In the genomic region with DNA sequence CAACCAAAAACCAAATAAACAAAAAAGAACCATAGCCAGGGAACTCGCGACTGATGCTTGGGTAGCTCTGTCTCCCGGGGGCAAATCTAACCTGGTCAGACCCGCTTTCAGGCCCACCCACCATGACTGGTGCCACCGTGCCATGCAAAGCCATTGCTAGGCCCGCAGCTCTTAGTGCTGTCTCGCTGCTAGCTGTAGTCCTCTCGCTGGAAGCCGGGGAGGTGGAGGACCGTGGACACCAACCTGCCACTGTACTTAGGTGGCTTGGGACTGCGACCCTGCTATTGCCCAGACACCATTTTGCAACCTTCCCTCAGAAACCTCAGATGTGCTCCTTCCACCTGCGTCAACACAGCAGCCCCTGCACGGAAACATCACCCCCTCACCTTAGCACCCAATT, we compare ENCODE assay signal across 9 mouse cellular contexts. TPM values are rescaled to one million over a fixed set of nuclear protein-coding genes. Genes with fewer than 3 reads are reported as not detected.
DNase-seq lines count a peak whose midpoint lies in the region; ATAC-seq lines count a peak whose summit lies in the region.
"Had no signal": no experiment of that assay in that cellular context is flagged by ENCODE, and none has a peak within 500 bp of the region (broad histone marks: within the 10 kb centered on the region; RNA-seq: fewer than 3 reads in every experiment).

No protein-coding gene starts in this region.

- peak overlapping the region; percentile 87 for H3K4me3 ChIP-seq in neural tube, embryonic 11.5 days (ENCODE audit: low read depth, low read length)
- H3K4me3 ChIP-seq in kidney, embryonic 15.5 days (replicated peaks) = peak overlapping the region; percentile 69
- peak overlapping the region; percentile 88 for H3K4me3 ChIP-seq in neural tube, embryonic 14.5 days (ENCODE audit: low read depth, low read length)

- H3K27ac ChIP-seq in neural tube, embryonic 11.5 days (ENCODE audit: low read depth, low read length) = peak overlapping the region; percentile 100
- H3K27ac ChIP-seq in kidney, embryonic 15.5 days = peak overlapping the region; percentile 99
- H3K27ac ChIP-seq in neural tube, embryonic 14.5 days (ENCODE audit: low read depth, low read length) = peak overlapping the region; percentile 99

- no peak for ATAC-seq in neural tube, embryonic 11.5 days (ENCODE audit: insufficient read depth, low FRiP score, low TSS enrichment)
- ATAC-seq in kidney, embryonic 15.5 days (replicated peaks; ENCODE audit: low FRiP score) = no peak
- ATAC-seq in neural tube, embryonic 14.5 days (ENCODE audit: low read depth) = no peak

- no peaks in the 10 kb centered on the region for H3K36me3 ChIP-seq in neural tube, embryonic 11.5 days (ENCODE audit: control insufficient read depth, insufficient read depth, low read length)
- H3K36me3 ChIP-seq in kidney, embryonic 15.5 days = no peaks in the 10 kb centered on the region
- H3K36me3 ChIP-seq in neural tube, embryonic 14.5 days (ENCODE audit: control insufficient read depth, insufficient read depth, low read length) = no peaks in the 10 kb centered on the region; the same call in 1 of the 2 replicates

- no peaks in the 10 kb centered on the region for H3K9me3 ChIP-seq in neural tube, embryonic 11.5 days (ENCODE audit: control insufficient read depth, low read length)
- H3K9me3 ChIP-seq in kidney, embryonic 15.5 days (replicated peaks) = no peaks in the 10 kb centered on the region
- no peaks in the 10 kb centered on the region for H3K9me3 ChIP-seq in neural tube, embryonic 14.5 days (ENCODE audit: control insufficient read depth, low read length)

- H3K27me3 ChIP-seq in neural tube, embryonic 11.5 days (ENCODE audit: control insufficient read depth, insufficient read depth, low read length) = peaks cover 4% of the 10 kb centered on the region; the same call in 1 of the 2 replicates
- H3K27me3 ChIP-seq in kidney, embryonic 15.5 days = peaks cover 13% of the 10 kb centered on the region; the same call in 1 of the 2 replicates
- no peaks in the 10 kb centered on the region for H3K27me3 ChIP-seq in neural tube, embryonic 14.5 days (ENCODE audit: control insufficient read depth, insufficient read depth, low read length)

- peak; percentile 36 for DNase-seq in adrenal gland, postnatal 10 days
- no peak for DNase-seq in adrenal gland, postnatal 4 days (ENCODE audit: low spot score in 2 of 2)
- DNase-seq in neural tube, embryonic 11.5 days (ENCODE audit: low spot score) = peak; percentile 50
- no peak for DNase-seq in neural tube, embryonic 10.5 days (ENCODE audit: extremely low spot score, low spot score)
- no peak for DNase-seq in ovary, adult 18-20 months (ENCODE audit: low spot score)
- DNase-seq in cerebellum, adult 9-10 months = no peak

- peak overlapping the region; percentile 99 for H3K9ac ChIP-seq in neural tube, embryonic 11.5 days (ENCODE audit: low read length)
- H3K9ac ChIP-seq in kidney, embryonic 15.5 days = peak overlapping the region; percentile 85
- peak overlapping the region; percentile 98 for H3K9ac ChIP-seq in neural tube, embryonic 14.5 days (replicated peaks; ENCODE audit: low read depth, low read length)

- peaks cover 28% of the 10 kb centered on the region for H3K4me1 ChIP-seq in neural tube, embryonic 11.5 days (ENCODE audit: control insufficient read depth, insufficient read depth, low read length)
- H3K4me1 ChIP-seq in kidney, embryonic 15.5 days = peaks cover 70% of the 10 kb centered on the region
- H3K4me1 ChIP-seq in neural tube, embryonic 14.5 days (ENCODE audit: control insufficient read depth, insufficient read depth, low read length) = peaks cover 34% of the 10 kb centered on the region

- WGBS in neural tube, embryonic 11.5 days = under 1% methylated on average over 13 of the region's 13 CpGs
- under 1% methylated on average over 13 of the region's 13 CpGs for WGBS in kidney, embryonic 15.5 days
- 2% methylated on average over 13 of the region's 13 CpGs for WGBS in neural tube, embryonic 14.5 days

- H3K4me2 ChIP-seq in neural tube, embryonic 11.5 days (ENCODE audit: low read depth) = peak overlapping the region; percentile 99
- H3K4me2 ChIP-seq in kidney, embryonic 15.5 days = peak overlapping the region; percentile 92
- H3K4me2 ChIP-seq in neural tube, embryonic 14.5 days (ENCODE audit: low read depth, low read length) = peak overlapping the region; percentile 99

RNA-seq across cellular contexts. Expression of gene Hoxa3, which starts 1.2 kb away (rescaled TPM):
- total RNA-seq in adrenal gland, postnatal 10 days (2021) = 10 to 100 TPM in 1 of 2 experiments, 1 to 10 TPM in 1; 5.9 to 13.5 TPM
- total RNA-seq in adrenal gland, postnatal 4 days (2021) = 10 to 100 TPM; 13.3 to 15.6 TPM
- 20.2 TPM in 2 replicates for polyA plus RNA-seq in neural tube, embryonic 11.5 days (2014; fragmentation: Nextera tagmentation; extraction: Ambion mirVana)
- 9.5 and 11.8 TPM in 2 replicates for polyA plus RNA-seq in kidney, embryonic 15.5 days (2015; fragmentation: Nextera tagmentation; extraction: Ambion mirVana)
- 10.8 and 13.4 TPM in 2 replicates for polyA plus RNA-seq in neural tube, embryonic 14.5 days (2014; fragmentation: Nextera tagmentation; extraction: Ambion mirVana)

RNA-seq across cellular contexts. Expression of gene Gm28308, which starts 1.2 kb away (rescaled TPM):
- total RNA-seq in adrenal gland, postnatal 10 days (2021) = 1 to 10 TPM in 1 of 2 experiments, under 1 TPM in 1; 0.91 to 1.5 TPM
- 1 to 10 TPM; 2.3 to 4.1 TPM for total RNA-seq in adrenal gland, postnatal 4 days (2021)
- not detected in 2 replicates for polyA plus RNA-seq in neural tube, embryonic 11.5 days (2014; fragmentation: Nextera tagmentation; extraction: Ambion mirVana)
- polyA plus RNA-seq in kidney, embryonic 15.5 days (2015; fragmentation: Nextera tagmentation; extraction: Ambion mirVana) = 0.92 TPM in 1 of 2 replicates, not detected in the other
- polyA plus RNA-seq in neural tube, embryonic 14.5 days (2014; fragmentation: Nextera tagmentation; extraction: Ambion mirVana) = 4.2 TPM in 1 of 2 replicates, not detected in the other
- total RNA-seq: hematopoietic stem cell, adult 5-6 weeks had no signal

RNA-seq across cellular contexts. Expression of gene Hoxa6, which starts 3.4 kb away (rescaled TPM):
- total RNA-seq in adrenal gland, postnatal 10 days (2021) = 1 to 10 TPM; 4.8 to 8.6 TPM
- total RNA-seq in adrenal gland, postnatal 4 days (2021) = 10 to 100 TPM in 1 of 2 experiments, 1 to 10 TPM in 1; 6.7 to 10.6 TPM
- 16.0 and 18.8 TPM in 2 replicates for polyA plus RNA-seq in neural tube, embryonic 11.5 days (2014; fragmentation: Nextera tagmentation; extraction: Ambion mirVana)
- polyA plus RNA-seq in kidney, embryonic 15.5 days (2015; fragmentation: Nextera tagmentation; extraction: Ambion mirVana) = 4.2 and 4.3 TPM in 2 replicates
- polyA plus RNA-seq in neural tube, embryonic 14.5 days (2014; fragmentation: Nextera tagmentation; extraction: Ambion mirVana) = 10.1 and 15.7 TPM in 2 replicates

RNA-seq across cellular contexts. Expression of gene Hoxa5, which starts 7.6 kb away (rescaled TPM):
- total RNA-seq in adrenal gland, postnatal 10 days (2021) = 10 to 100 TPM; 28.0 to 28.2 TPM
- total RNA-seq in adrenal gland, postnatal 4 days (2021) = 10 to 100 TPM; 25.9 TPM
- 53.4 and 56.5 TPM in 2 replicates for polyA plus RNA-seq in neural tube, embryonic 11.5 days (2014; fragmentation: Nextera tagmentation; extraction: Ambion mirVana)
- 11.0 and 11.5 TPM in 2 replicates for polyA plus RNA-seq in kidney, embryonic 15.5 days (2015; fragmentation: Nextera tagmentation; extraction: Ambion mirVana)
- 20.9 and 30.6 TPM in 2 replicates for polyA plus RNA-seq in neural tube, embryonic 14.5 days (2014; fragmentation: Nextera tagmentation; extraction: Ambion mirVana)

RNA-seq across cellular contexts. Expression of gene Hoxa7, which starts 9.7 kb away (rescaled TPM):
- 10 to 100 TPM; 21.5 to 26.6 TPM for total RNA-seq in adrenal gland, postnatal 10 days (2021)
- total RNA-seq in adrenal gland, postnatal 4 days (2021) = 10 to 100 TPM; 25.1 to 28.1 TPM
- 61.2 and 71.3 TPM in 2 replicates for polyA plus RNA-seq in neural tube, embryonic 11.5 days (2014; fragmentation: Nextera tagmentation; extraction: Ambion mirVana)
- 26.7 and 27.2 TPM in 2 replicates for polyA plus RNA-seq in kidney, embryonic 15.5 days (2015; fragmentation: Nextera tagmentation; extraction: Ambion mirVana)
- polyA plus RNA-seq in neural tube, embryonic 14.5 days (2014; fragmentation: Nextera tagmentation; extraction: Ambion mirVana) = 90.8 and 110 TPM in 2 replicates

Comparison
In these comparisons a context has a peak if more than half of its experiments do, and no peak if none do; other contexts are left out.
1. DNase-seq: peak in adrenal gland, postnatal 10 days (single experiment) and neural tube, embryonic 11.5 days (single experiment); none in adrenal gland, postnatal 4 days (0 of 2), neural tube, embryonic 10.5 days (single experiment), ovary, adult 18-20 months (single experiment) and cerebellum, adult 9-10 months (single experiment).
2. Peak in every context shown above with its lines, with median percentiles within 50 percentile points of each other: H3K27ac ChIP-seq, H3K4me2 ChIP-seq, H3K4me3 ChIP-seq and H3K9ac ChIP-seq.